Mouse (Mus musculus): ENCODE measurements at regions not wholly inside any gene's neighbourhood (a gene's known extent, or its start where the extent isn't known, plus 50 kb on each side); places are given as distances from the start of the nearest gene placed in this dataset.
A peak's percentile ranks its signal among the peaks of the same experiment; 100 is the strongest.

- no peak overlapping the region for H3K27ac ChIP-seq (ENCODE audit: insufficient read depth, low read length)
- H3K4me3 ChIP-seq (ENCODE audit: insufficient read depth, low read length) = no peak overlapping the region
- no peaks in the 10 kb centered on the region for H3K4me1 ChIP-seq (ENCODE audit: control insufficient read depth, insufficient read depth, low read length)
- TF ChIP-seq POLR2A (IDR thresholded peaks at IDR 0.05; ENCODE audit: low read depth, low read length) = no peak
- TF ChIP-seq CTCF (IDR thresholded peaks at IDR 0.05; ENCODE audit: borderline replicate concordance, insufficient read depth, low read length) = no peak
Observed at GRCm38 (mm10) chr7:37908618-37909130, 114.7 kb downstream of the Uri1 start.

DNA sequence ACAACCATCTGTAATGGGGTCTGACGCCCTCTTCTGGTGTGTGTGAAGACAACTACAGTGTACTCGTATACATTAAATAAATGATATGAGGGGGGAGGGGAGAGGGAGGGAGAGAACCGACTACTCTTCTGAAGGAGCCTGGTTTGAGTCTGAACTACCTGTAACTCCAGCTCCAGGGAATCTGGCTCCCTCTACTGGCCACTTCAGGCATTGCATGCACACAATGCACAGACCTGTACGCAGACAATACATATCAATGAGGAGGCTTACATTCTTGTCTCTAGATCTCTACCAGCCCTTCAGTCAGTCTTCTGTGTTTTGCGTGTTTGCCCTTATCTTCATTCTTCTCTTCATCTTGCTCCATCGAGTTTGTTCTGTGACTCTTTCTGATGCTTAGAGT is 120.4 kb upstream of the Zfp536 start:
- Histone ChIP-seq H3K4me3 (ENCODE audit: insufficient read depth, low read length) (no peak overlapping the region), H3K27ac (ENCODE audit: insufficient read depth, low read length) (no peak overlapping the region), H3K4me1 (ENCODE audit: control insufficient read depth, insufficient read depth, low read length) (no peaks in the 10 kb centered on the region)
- TF ChIP-seq CTCF (IDR thresholded peaks at IDR 0.05; ENCODE audit: borderline replicate concordance, insufficient read depth, low read length) = peak; percentile 27; the same call in 1 of the 2 replicates
- TF ChIP-seq POLR2A (IDR thresholded peaks at IDR 0.05; ENCODE audit: low read depth, low read length) = no peak

DNA sequence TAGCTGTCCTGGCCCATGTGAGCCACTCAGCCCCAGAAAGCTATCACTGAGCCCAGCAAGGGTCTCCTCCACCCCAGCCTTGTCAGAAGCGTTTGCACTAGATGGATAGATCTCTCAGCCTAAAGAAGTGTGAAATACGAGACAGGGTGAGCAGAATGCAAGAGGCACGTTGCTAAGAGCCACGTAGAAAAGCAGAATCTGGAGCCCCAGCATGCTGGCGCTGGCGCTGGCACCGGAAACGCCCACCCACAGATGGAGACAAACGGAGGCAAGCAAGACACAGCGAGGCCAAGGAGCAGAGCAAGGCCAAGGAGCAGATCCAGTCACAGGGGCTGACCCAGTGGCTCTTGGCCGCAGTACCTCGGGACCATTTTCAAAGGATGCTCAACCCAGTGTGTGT is 100.9 kb upstream of the Zfp536 start:
- H3K4me1 ChIP-seq (ENCODE audit: control insufficient read depth, insufficient read depth, low read length) = no peaks in the 10 kb centered on the region
- TF ChIP-seq CTCF (IDR thresholded peaks at IDR 0.05; ENCODE audit: borderline replicate concordance, insufficient read depth, low read length) (no peak), POLR2A (IDR thresholded peaks at IDR 0.05; ENCODE audit: low read depth, low read length) (no peak)
- no peak overlapping the region for H3K27ac ChIP-seq (ENCODE audit: insufficient read depth, low read length)
- H3K4me3 ChIP-seq (ENCODE audit: insufficient read depth, low read length) = no peak overlapping the region

DNA sequence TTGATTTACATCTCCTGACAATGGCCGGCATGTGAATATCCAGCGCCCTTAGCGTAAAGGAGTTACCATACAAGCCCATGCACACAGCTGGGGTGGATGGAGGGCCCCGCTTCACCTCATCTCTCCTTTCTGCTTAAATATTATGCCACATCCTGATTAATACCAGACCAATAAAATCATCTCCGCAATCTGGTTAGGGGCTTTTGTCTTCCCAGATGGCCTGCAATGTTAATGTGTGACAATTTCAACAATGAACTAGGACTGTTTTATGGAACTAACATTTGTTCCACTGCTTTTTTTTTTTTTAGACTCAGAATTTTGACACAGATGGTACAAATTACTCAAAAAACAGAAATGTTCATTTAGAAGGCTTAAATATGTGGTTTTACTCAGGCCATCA is 97.5 kb upstream of the Zfp536 start:
- Histone ChIP-seq H3K27ac (ENCODE audit: insufficient read depth, low read length) (no peak overlapping the region), H3K4me1 (ENCODE audit: control insufficient read depth, insufficient read depth, low read length) (no peaks in the 10 kb centered on the region), H3K4me3 (ENCODE audit: insufficient read depth, low read length) (no peak overlapping the region)
- TF ChIP-seq POLR2A (IDR thresholded peaks at IDR 0.05; ENCODE audit: low read depth, low read length) = no peak
- no peak for TF ChIP-seq CTCF (IDR thresholded peaks at IDR 0.05; ENCODE audit: borderline replicate concordance, insufficient read depth, low read length)

GRCm38 (mm10) chr7:37866468-37866867 is 93.0 kb upstream of the Zfp536 start:
- H3K4me3 ChIP-seq (ENCODE audit: insufficient read depth, low read length) = no peak overlapping the region
- TF ChIP-seq POLR2A (IDR thresholded peaks at IDR 0.05; ENCODE audit: low read depth, low read length) (no peak), CTCF (IDR thresholded peaks at IDR 0.05; ENCODE audit: borderline replicate concordance, insufficient read depth, low read length) (no peak)
- H3K4me1 ChIP-seq (ENCODE audit: control insufficient read depth, insufficient read depth, low read length) = no peaks in the 10 kb centered on the region
- H3K27ac ChIP-seq (ENCODE audit: insufficient read depth, low read length) = no peak overlapping the region

GRCm38 (mm10) chr7:37851471-37851870 is 78.0 kb upstream of the Zfp536 start:
- TF ChIP-seq CTCF (IDR thresholded peaks at IDR 0.05; ENCODE audit: borderline replicate concordance, insufficient read depth, low read length) = no peak
- TF ChIP-seq POLR2A (IDR thresholded peaks at IDR 0.05; ENCODE audit: low read depth, low read length) = no peak
- Histone ChIP-seq H3K4me1 (ENCODE audit: control insufficient read depth, insufficient read depth, low read length) (no peaks in the 10 kb centered on the region), H3K27ac (ENCODE audit: insufficient read depth, low read length) (no peak overlapping the region), H3K4me3 (ENCODE audit: insufficient read depth, low read length) (no peak overlapping the region)

GRCm38 (mm10) chr7:37845201-37845600 is 71.8 kb upstream of the Zfp536 start:
- no peak overlapping the region for H3K4me3 ChIP-seq (ENCODE audit: insufficient read depth, low read length)
- no peaks in the 10 kb centered on the region for H3K4me1 ChIP-seq (ENCODE audit: control insufficient read depth, insufficient read depth, low read length)
- TF ChIP-seq POLR2A (IDR thresholded peaks at IDR 0.05; ENCODE audit: low read depth, low read length) = no peak
- no peak for TF ChIP-seq CTCF (IDR thresholded peaks at IDR 0.05; ENCODE audit: borderline replicate concordance, insufficient read depth, low read length)
- no peak overlapping the region for H3K27ac ChIP-seq (ENCODE audit: insufficient read depth, low read length)

- Histone ChIP-seq H3K27ac (ENCODE audit: insufficient read depth, low read length) (no peak overlapping the region), H3K4me3 (ENCODE audit: insufficient read depth, low read length) (no peak overlapping the region), H3K4me1 (ENCODE audit: control insufficient read depth, insufficient read depth, low read length) (peaks cover 4% of the 10 kb centered on the region; the same call in 1 of the 2 replicates)
- TF ChIP-seq CTCF (IDR thresholded peaks at IDR 0.05; ENCODE audit: borderline replicate concordance, insufficient read depth, low read length) = no peak
- TF ChIP-seq POLR2A (IDR thresholded peaks at IDR 0.05; ENCODE audit: low read depth, low read length) = no peak
Observed at GRCm38 (mm10) chr7:37842000-37842513, 68.6 kb upstream of the Zfp536 start.

- H3K4me3 ChIP-seq (ENCODE audit: insufficient read depth, low read length) = no peak overlapping the region
- no peak overlapping the region for H3K27ac ChIP-seq (ENCODE audit: insufficient read depth, low read length)
- H3K4me1 ChIP-seq (ENCODE audit: control insufficient read depth, insufficient read depth, low read length) = peaks cover 4% of the 10 kb centered on the region; the same call in 1 of the 2 replicates
- TF ChIP-seq CTCF (IDR thresholded peaks at IDR 0.05; ENCODE audit: borderline replicate concordance, insufficient read depth, low read length) = no peak
- TF ChIP-seq POLR2A (IDR thresholded peaks at IDR 0.05; ENCODE audit: low read depth, low read length) = no peak
Observed at GRCm38 (mm10) chr7:37841549-37841948, 68.1 kb upstream of the Zfp536 start.

DNA sequence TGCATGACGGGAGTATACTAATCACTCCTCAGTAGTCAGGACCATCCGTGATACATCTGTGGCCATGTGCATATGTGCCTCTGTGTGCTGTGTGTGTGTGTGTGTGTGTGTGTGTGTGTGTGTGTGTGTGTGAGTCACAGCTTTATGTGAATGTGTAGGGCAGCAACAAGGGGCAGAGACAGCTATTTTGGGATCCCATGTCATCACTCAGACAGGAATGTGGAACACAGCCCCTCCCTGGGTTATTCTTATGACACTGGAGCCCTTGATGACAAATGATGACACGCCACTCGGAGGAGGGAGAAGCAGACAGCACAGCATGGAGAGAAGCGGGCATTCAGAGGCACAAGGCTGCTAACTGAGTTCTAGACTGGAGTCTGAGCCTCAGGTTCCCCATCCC is 64.4 kb upstream of the Zfp536 start:
- no peak overlapping the region for H3K4me3 ChIP-seq (ENCODE audit: insufficient read depth, low read length)
- no peak overlapping the region for H3K27ac ChIP-seq (ENCODE audit: insufficient read depth, low read length)
- peaks cover 4% of the 10 kb centered on the region; the same call in 1 of the 2 replicates for H3K4me1 ChIP-seq (ENCODE audit: control insufficient read depth, insufficient read depth, low read length)
- no peak for TF ChIP-seq CTCF (IDR thresholded peaks at IDR 0.05; ENCODE audit: borderline replicate concordance, insufficient read depth, low read length)
- no peak for TF ChIP-seq POLR2A (IDR thresholded peaks at IDR 0.05; ENCODE audit: low read depth, low read length)

Data from embryonic fibroblast, embryonic 13.5 days (primary cell).